Mouse (Mus musculus) left cerebral cortex, postnatal 10 days (tissue): ENCODE data around the gene Lgalsl. TPM values are rescaled to one million over a fixed set of nuclear protein-coding genes. Genes with fewer than 3 reads are reported as not detected.

ENCODE experiments used
- DNase-seq, 2 experiments: peaks; one replicate each; pipeline ENCODE4 v3.0.0; 2021 to 2022; ENCODE audit warnings: low spot score in 2 of 2, mixed read lengths in 1 of 2; ENCODE audit errors: extremely low spot score in 1 of 2
- intact Hi-C: fragments of 180-260 bp; cut with DNase I; formaldehyde crosslinking; loops from one replicate; pipeline ENCODE4 v1.15.1; 2025
- total RNA-seq, 2 experiments: library from RNA; stranded (reverse); gene quantifications; 2 replicates each; pipeline ENCODE4 v1.2.3; 2021

Gene Lgalsl
- total RNA-seq, 2 experiments from 2014 or later, result 99.8 to 102 TPM

- intact Hi-C loops, result loop anchor here (5.0 to 10.0 kb wide), 2 partner anchors 386 to 663 kb away; no protein-coding TSS in a partner anchor
- DNase-seq, result no peak
Measured at GRCm38 (mm10) chr11:20791334-20791733, 39.5 kb downstream of the Lgalsl start.

- DNase-seq, result no peak
- intact Hi-C loops, result no loop called here
Measured at GRCm38 (mm10) chr11:20789015-20789414, 41.8 kb downstream of the Lgalsl start.

GRCm38 (mm10) chr11:20788070-20788469 is 42.8 kb downstream of the Lgalsl start:
- intact Hi-C loops, result no loop called here
- no peak for DNase-seq

- intact Hi-C loops, result no loop called here
- DNase-seq, result no peak
Measured at GRCm38 (mm10) chr11:20786191-20786590, 44.7 kb downstream of the Lgalsl start.

- intact Hi-C loops, result no loop called here
- DNase-seq, result no peak
Measured at GRCm38 (mm10) chr11:20785186-20785585, 45.7 kb downstream of the Lgalsl start.

GRCm38 (mm10) chr11:20784776-20785175 is 46.1 kb downstream of the Lgalsl start:
- intact Hi-C loops, result no loop called here
- no peak for DNase-seq

GRCm38 (mm10) chr11:20783467-20783866 is 47.4 kb downstream of the Lgalsl start:
- intact Hi-C loops, result no loop called here
- DNase-seq, result no peak

- intact Hi-C loops, result no loop called here
- no peak for DNase-seq
Measured at GRCm38 (mm10) chr11:20782620-20783019, 48.2 kb downstream of the Lgalsl start.

- intact Hi-C loops, result no loop called here
- DNase-seq, result no peak
Measured at GRCm38 (mm10) chr11:20780312-20780711, 50.5 kb downstream of the Lgalsl start.

GRCm38 (mm10) chr11:20778861-20779563 is 51.8 kb downstream of the Lgalsl start:
- intact Hi-C loops, result no loop called here
- no peak for DNase-seq

- DNase-seq, result no peak
- intact Hi-C loops, result no loop called here
Measured at GRCm38 (mm10) chr11:20778298-20778697, 52.6 kb downstream of the Lgalsl start.

- DNase-seq, result no peak
- intact Hi-C loops, result no loop called here
Measured at GRCm38 (mm10) chr11:20776668-20777067, 54.2 kb downstream of the Lgalsl start.

Other genes starting within 250 kb of the Lgalsl start
- gene Aftph, start 89.5 kb downstream of the Lgalsl start, total RNA-seq, result 10 to 100 TPM; 56.1 to 59.0 TPM